Mouse (Mus musculus): ENCODE measurements around the gene Adcy1. TPM values are rescaled to one million over a fixed set of nuclear protein-coding genes. Genes with fewer than 3 reads are reported as not detected.

Gene Adcy1
- total and polyA plus RNA-seq, 3 experiments = 0.03 to 0.38 TPM; not detected in 1

- dilution Hi-C loops (cut with MboI; ENCODE audit: extremely low pct_ligation_motif_present, extremely low pct_unique_long_range_greater_than_20kb, low sequenced_read_pairs) (no loop called here), in situ Hi-C loops (cut with MboI; ENCODE audit: low pct_ligation_motif_present, low pct_unique_long_range_greater_than_20kb, low sequenced_read_pairs) (no loop called here)
- H3K4me2 ChIP-seq (ENCODE audit: insufficient read depth, low read depth, poor library complexity, severe bottlenecking) = no peak overlapping the region
- no peaks in the 10 kb centered on the region for H3K9me3 ChIP-seq (replicated peaks; ENCODE audit: low read length)
- H3K27ac ChIP-seq (ENCODE audit: insufficient read depth, low read depth) = no peak overlapping the region
- H3K9ac ChIP-seq (ENCODE audit: insufficient read depth, low read depth) = no peak overlapping the region
- H3K79me2 ChIP-seq (replicated peaks; ENCODE audit: control insufficient read depth, extremely low read depth, insufficient read depth, poor library complexity, severe bottlenecking) = no peaks in the 10 kb centered on the region
- no peaks in the 10 kb centered on the region for H3K4me1 ChIP-seq (ENCODE audit: control insufficient read depth in 1 of 2, insufficient read depth in 2 of 2)
- no peak for DNase-seq (ENCODE audit: extremely low read depth)
- H3K36me3 ChIP-seq (replicated peaks in 1 of 2; ENCODE audit: control insufficient read depth in 1 of 2, insufficient read depth in 1 of 2, low read length in 1 of 2) = no peaks in the 10 kb centered on the region
- no peak overlapping the region for H3K4me3 ChIP-seq (replicated peaks in 1 of 3; ENCODE audit: low read depth in 2 of 3, low read length in 2 of 3, poor library complexity in 1 of 3)
- peaks cover 83% of the 10 kb centered on the region for H3K27me3 ChIP-seq (replicated peaks)
- TF ChIP-seq ZKSCAN1 (IDR thresholded peaks at IDR 0.05; ENCODE audit: borderline replicate concordance, low read depth, low read length) = no peak
- no peak for TF ChIP-seq GABPA (IDR thresholded peaks at IDR 0.05; ENCODE audit: insufficient replicate concordance, low read depth, low read length)
- no peak for TF ChIP-seq TBP (conservative IDR thresholded peaks at IDR 0.05; ENCODE audit: low read depth, low read length)
- no peak for TF ChIP-seq ELF1 (IDR thresholded peaks at IDR 0.05; ENCODE audit: low read depth, low read length)
- no peak for TF ChIP-seq BHLHE40 (IDR thresholded peaks at IDR 0.05; ENCODE audit: low read depth, low read length)
- no peak for TF ChIP-seq RAD21 (IDR thresholded peaks at IDR 0.05; ENCODE audit: low read depth, low read length)
- no peak for TF ChIP-seq CHD2 (IDR thresholded peaks at IDR 0.05; ENCODE audit: low read length)
- no peak for TF ChIP-seq PAX5 (IDR thresholded peaks at IDR 0.05; ENCODE audit: low read length)
- no peak for TF ChIP-seq MYC (IDR thresholded peaks at IDR 0.05; ENCODE audit: low read depth, low read length)
- TF ChIP-seq MAZ (IDR thresholded peaks at IDR 0.05; ENCODE audit: low read depth, low read length) = no peak
- no peak for TF ChIP-seq MEF2A (IDR thresholded peaks at IDR 0.05; ENCODE audit: borderline replicate concordance, low read depth, low read length)
- TF ChIP-seq SMC3 (IDR thresholded peaks at IDR 0.05; ENCODE audit: low read depth, low read length) = no peak
- no peak for TF ChIP-seq UBTF (IDR thresholded peaks at IDR 0.05; ENCODE audit: low read depth, low read length)
- no peak for TF ChIP-seq USF2 (conservative IDR thresholded peaks at IDR 0.05; ENCODE audit: low read depth, low read length)
- no peak for TF ChIP-seq MAFK (IDR thresholded peaks at IDR 0.05; ENCODE audit: insufficient replicate concordance, low read length)
These were observed 66.2 kb downstream of the Adcy1 start for GRCm38 (mm10) chr11:7129319-7130051.

DNA sequence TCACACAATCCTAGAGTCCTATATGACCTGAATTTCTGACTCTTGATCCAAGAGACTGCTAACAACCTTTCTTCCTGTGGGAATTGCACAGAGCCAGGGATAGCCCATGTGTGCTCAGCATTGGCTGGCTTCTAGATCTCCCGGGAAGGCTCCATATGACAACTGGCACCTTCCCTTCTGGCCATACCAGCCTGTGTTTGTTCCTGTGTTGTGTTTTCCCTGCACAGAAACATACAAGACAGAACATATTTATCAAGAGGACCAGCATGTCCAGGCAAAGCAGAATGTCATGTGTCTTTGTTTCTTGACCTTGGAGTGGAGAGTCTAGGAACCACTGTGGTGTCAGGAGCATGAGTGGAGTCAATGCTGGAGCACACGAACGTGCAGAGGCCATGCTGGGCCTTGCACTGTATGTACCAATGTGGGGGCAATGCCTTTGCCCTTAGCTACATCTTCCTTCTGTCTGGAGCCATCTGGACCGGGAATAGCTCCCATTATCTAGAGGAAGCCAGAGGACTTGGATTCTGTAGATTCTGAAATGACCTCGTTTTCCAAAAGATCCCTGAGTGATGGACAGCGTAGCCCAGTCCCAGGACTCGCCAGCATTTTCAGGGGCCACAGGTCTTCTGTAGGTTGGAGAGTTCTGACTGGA lies 69.6 kb downstream of the Adcy1 start:
- H3K36me3 ChIP-seq (replicated peaks in 1 of 2; ENCODE audit: control insufficient read depth in 1 of 2, insufficient read depth in 1 of 2, low read length in 1 of 2) = no peaks in the 10 kb centered on the region
- no peak for TF ChIP-seq POLR2AphosphoS2 (IDR thresholded peaks at IDR 0.05; ENCODE audit: low read depth, low read length)
- TF ChIP-seq MYC (IDR thresholded peaks at IDR 0.05; ENCODE audit: low read depth, low read length) = no peak
- TF ChIP-seq ZMIZ1 (IDR thresholded peaks at IDR 0.05; ENCODE audit: low read depth, low read length) = no peak
- peaks cover 86% of the 10 kb centered on the region for H3K27me3 ChIP-seq (replicated peaks)
- no peak for DNase-seq (ENCODE audit: extremely low read depth)
- no peaks in the 10 kb centered on the region for H3K4me1 ChIP-seq (ENCODE audit: control insufficient read depth in 1 of 2, insufficient read depth in 2 of 2)
- in situ Hi-C loops (cut with MboI; ENCODE audit: low pct_ligation_motif_present, low pct_unique_long_range_greater_than_20kb, low sequenced_read_pairs) (no loop called here), dilution Hi-C loops (cut with MboI; ENCODE audit: extremely low pct_ligation_motif_present, extremely low pct_unique_long_range_greater_than_20kb, low sequenced_read_pairs) (no loop called here)
- no peaks in the 10 kb centered on the region for H3K79me2 ChIP-seq (replicated peaks; ENCODE audit: control insufficient read depth, extremely low read depth, insufficient read depth, poor library complexity, severe bottlenecking)
- H3K4me3 ChIP-seq (replicated peaks in 1 of 3; ENCODE audit: low read depth in 2 of 3, low read length in 2 of 3, poor library complexity in 1 of 3) = no peak overlapping the region
- no peak overlapping the region for H3K9ac ChIP-seq (ENCODE audit: insufficient read depth, low read depth)
- H3K27ac ChIP-seq (ENCODE audit: insufficient read depth, low read depth) = no peak overlapping the region
- H3K4me2 ChIP-seq (ENCODE audit: insufficient read depth, low read depth, poor library complexity, severe bottlenecking) = no peak overlapping the region
- no peaks in the 10 kb centered on the region for H3K9me3 ChIP-seq (replicated peaks; ENCODE audit: low read length)
